Mouse (Mus musculus) heart, adult 2 months (tissue): Measurements from ENCODE around the gene Trim47. TPM values are rescaled to one million over a fixed set of nuclear protein-coding genes. Genes with fewer than 3 reads are reported as not detected.

Experiments
- DNase-seq, 2 experiments: peaks; one replicate each; pipeline ENCODE4 v3.0.0; 2021
- H3K27ac ChIP-seq: fragments of 200-600 bp; 2 replicates; pipeline ENCODE4 v1.8.1; 2022
- H3K27me3 ChIP-seq: fragments of 200-500 bp; 2 replicates; pipeline ENCODE4 v1.6.1; 2012; ENCODE audit warnings: mild to moderate bottlenecking, low read length, inconsistent platforms, mixed read lengths; ENCODE audit not compliant: control insufficient read depth, insufficient read depth
- H3K36me3 ChIP-seq: fragments of 200-500 bp; 2 replicates; pipeline ENCODE4 v1.6.1; 2012; ENCODE audit warnings: low read length, inconsistent platforms; ENCODE audit not compliant: control insufficient read depth, insufficient read depth
- H3K4me1 ChIP-seq: fragments of 200-500 bp; 2 replicates; pipeline ENCODE4 v1.6.1; 2011; ENCODE audit warnings: low read length; ENCODE audit not compliant: control insufficient read depth, insufficient read depth
- H3K4me3 ChIP-seq: fragments of 200-600 bp; 2 replicates; pipeline ENCODE4 v1.8.1; 2022
- H3K79me2 ChIP-seq: fragments of 200-500 bp; replicated peaks from 2 replicates; pipeline ENCODE4 v1.6.1; 2012; ENCODE audit warnings: mild to moderate bottlenecking, inconsistent platforms, low read length, moderate library complexity, mixed read lengths; ENCODE audit not compliant: control insufficient read depth, insufficient read depth
- H3K9ac ChIP-seq: fragments of 200-500 bp; 2 replicates; pipeline ENCODE4 v1.6.1; 2012; ENCODE audit warnings: low read depth, mild to moderate bottlenecking, control low read depth, inconsistent platforms, low read length, mixed read lengths
- CTCF ChIP-seq: fragments of 200-600 bp; IDR thresholded peaks from 2 replicates; pipeline ENCODE4 v1.8.1; 2022; ENCODE audit warnings: antibody characterized with exemption, mild to moderate bottlenecking, moderate library complexity
- EP300 ChIP-seq: fragments of 200-500 bp; IDR thresholded peaks from 2 replicates; pipeline ENCODE4 v1.6.1; 2011; ENCODE audit warnings: low read depth, low read length, control low read depth; ENCODE audit not compliant: insufficient read depth
- POLR2A ChIP-seq: fragments of 200-500 bp; IDR thresholded peaks from 2 replicates; pipeline ENCODE4 v1.6.1; 2011; ENCODE audit warnings: mild to moderate bottlenecking, low read depth, low read length, control low read depth; ENCODE audit not compliant: insufficient read depth
- WGBS: fragments of 180-500 bp; shearing (Covaris S2); methylation state at CpG from one replicate; pipeline ENCODE4 v1.1.7; 2018; 5-methylcytosine and 5-hydroxymethylcytosine counted together
- intact Hi-C: fragments of 180-260 bp; cut with DNase I; formaldehyde crosslinking; loops from one replicate; pipeline ENCODE4 v1.15.1; 2025
- polyA plus RNA-seq: library from polyadenylated mRNA; depleted of rRNA; stranded (reverse); fragments of >200 nt; gene quantifications from 2 replicates; pipeline ENCODE4 v1.2.3, GENCODE M21; 2012
- total RNA-seq, 2 experiments: library from RNA; stranded (reverse); gene quantifications; 2 replicates each; pipeline ENCODE4 v1.2.3; 2021

Gene Trim47
- total and polyA plus RNA-seq, 3 experiments = 23.1 to 29.5 (median 28.2) TPM

DNA sequence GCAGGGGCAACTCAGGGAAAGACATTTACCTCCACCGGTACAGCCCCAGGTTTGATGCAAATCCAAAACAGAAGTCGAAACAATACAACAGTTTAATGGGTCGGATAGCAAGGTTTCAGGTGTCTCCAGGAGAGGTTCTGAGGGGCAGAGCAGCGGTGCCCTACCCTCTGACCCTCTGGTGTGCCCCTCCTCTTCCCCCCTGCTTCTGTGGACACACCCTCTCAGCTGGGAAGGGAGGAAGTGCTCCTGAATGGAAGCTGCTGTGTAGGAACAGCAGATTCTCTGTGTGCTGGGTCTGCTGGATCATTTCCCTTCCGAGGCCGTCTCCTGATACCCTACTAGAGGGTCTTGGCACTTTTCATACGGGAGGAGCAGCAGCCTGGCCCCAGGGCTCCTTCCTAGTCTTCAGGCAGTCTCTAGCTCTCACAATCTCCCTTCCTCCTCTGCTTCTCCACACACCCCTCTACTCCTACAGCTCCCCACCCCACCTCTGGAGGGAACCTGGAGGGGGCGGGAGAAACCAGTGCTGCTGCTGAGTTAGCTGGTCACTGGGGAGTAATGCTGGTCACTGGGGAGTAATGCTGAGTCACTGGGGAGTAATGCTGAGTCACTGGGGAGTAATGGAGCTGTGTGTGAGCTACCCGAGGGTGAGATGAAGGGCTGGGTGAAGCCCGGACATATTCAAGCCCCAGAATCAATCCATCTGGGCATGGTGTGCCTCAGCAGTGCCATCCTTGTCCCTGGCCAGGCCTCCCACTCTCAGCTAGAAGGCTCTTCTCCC lies 15.4 kb upstream of the Trim47 start:
- Histone ChIP-seq H3K27ac (no peak overlapping the region), H3K36me3 (no peaks in the 10 kb centered on the region), H3K9ac (no peak overlapping the region), H3K4me3 (no peak overlapping the region), H3K27me3 (no peaks in the 10 kb centered on the region), H3K79me2 (peaks cover 2% of the 10 kb centered on the region; the same call in 1 of the 2 replicates), H3K4me1 (no peaks in the 10 kb centered on the region; the same call in none of the 2 replicates)
- WGBS = 71% methylated on average over 10 of the region's 10 CpGs
- intact Hi-C loops = loop anchor here (2.0 kb wide), 1 partner anchor 24 kb away; no protein-coding TSS in a partner anchor
- no peak for TF ChIP-seq EP300
- no peak for TF ChIP-seq POLR2A
- TF ChIP-seq CTCF = no peak
- DNase-seq = no peak

DNA sequence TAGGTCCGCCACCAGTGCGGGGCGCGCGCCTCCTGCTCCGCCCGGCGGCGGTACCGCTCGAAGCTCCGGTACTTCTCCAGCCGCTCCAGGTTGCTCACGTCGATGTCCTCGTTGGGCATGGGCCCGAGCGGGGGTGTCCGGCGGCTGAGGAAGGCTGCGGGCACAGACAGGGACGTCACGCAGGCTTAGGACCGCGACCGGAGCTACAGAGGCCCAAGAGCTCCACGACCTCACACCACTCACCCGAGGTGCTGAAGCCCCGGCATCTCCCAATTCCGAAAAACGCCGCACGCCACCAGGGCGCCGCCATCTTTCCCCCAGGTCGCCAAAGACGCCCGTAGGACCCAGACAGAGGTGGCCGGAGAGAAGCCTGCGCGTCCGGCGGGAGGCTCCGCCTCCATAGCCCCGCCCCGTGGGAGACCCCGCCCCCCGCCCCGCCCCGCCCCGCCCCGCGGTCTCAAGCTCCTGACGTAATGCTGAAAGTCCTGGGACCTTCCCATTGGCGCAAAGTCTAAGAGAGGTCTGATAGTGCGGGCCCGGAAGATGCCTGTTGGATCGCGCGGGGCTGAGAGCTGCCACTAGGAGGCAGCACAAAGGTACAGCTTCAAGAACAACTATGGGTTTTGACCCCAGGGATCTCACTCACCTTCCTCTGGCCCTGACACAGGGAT lies 11.6 kb upstream of the Trim47 start, which contains the start of gene Mrpl38:
Gene Mrpl38, minus strand, starts transcription at position 401 of the 671 bp plus-strand sequence.
- Histone ChIP-seq H3K9ac (peak within 1 kb of the TSS; percentile 71), H3K4me1 (no peaks in the 10 kb centered on the region; the same call in none of the 2 replicates), H3K79me2 (peaks cover 2% of the 10 kb centered on the region; the same call in 1 of the 2 replicates), H3K4me3 (peak within 1 kb of the TSS; percentile 71), H3K27ac (peak within 1 kb of the TSS; percentile 63), H3K36me3 (no peaks in the 10 kb centered on the region), H3K27me3 (no peaks in the 10 kb centered on the region)
- intact Hi-C loops = loop anchor here (2.0 to 10.0 kb wide), 3 partner anchors 60 to 204 kb away; partner anchors contain the start of genes Acox1, Recql5, Sap30bp and Ten1
- under 1% methylated on average over 60 of the region's 60 CpGs for WGBS
- DNase-seq = peak; percentile 89 to 92
- TF ChIP-seq CTCF (peak; percentile 85), POLR2A (peak; percentile 55; the same call in 1 of the 2 replicates), EP300 (peak; percentile 53; the same call in 1 of the 2 replicates)

DNA sequence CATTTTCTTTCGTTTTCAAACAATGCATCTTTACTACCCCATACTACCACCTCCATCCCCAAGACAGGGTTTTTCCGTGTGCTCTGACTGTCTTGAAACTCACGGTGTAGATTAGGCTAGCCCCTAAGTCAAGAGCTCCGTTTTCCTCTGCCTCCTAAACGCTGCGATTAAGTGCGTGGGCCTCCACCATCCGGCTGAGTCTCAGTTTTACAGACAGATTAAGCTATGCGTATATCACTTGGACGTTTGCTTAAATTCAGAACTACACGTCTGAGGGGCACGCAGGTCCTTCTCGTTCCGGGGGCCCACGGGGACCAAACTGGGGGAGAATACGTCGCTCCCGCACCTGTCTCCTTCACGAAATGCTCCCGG lies 11.1 kb upstream of the Trim47 start:
- H3K27ac ChIP-seq = peak overlapping the region; percentile 63
- H3K9ac ChIP-seq = peak overlapping the region; percentile 71
- peaks cover 2% of the 10 kb centered on the region; the same call in 1 of the 2 replicates for H3K79me2 ChIP-seq
- peak overlapping the region; percentile 71 for H3K4me3 ChIP-seq
- H3K27me3 ChIP-seq = no peaks in the 10 kb centered on the region
- intact Hi-C loops = loop anchor here (2.0 to 10.0 kb wide), 3 partner anchors 61 to 203 kb away; partner anchors contain the start of genes Acox1, Recql5, Sap30bp and Ten1
- no peaks in the 10 kb centered on the region for H3K36me3 ChIP-seq
- no peak for DNase-seq
- WGBS = 2% methylated on average over 20 of the region's 20 CpGs
- TF ChIP-seq CTCF (no peak), EP300 (no peak), POLR2A (no peak)
- no peaks in the 10 kb centered on the region; the same call in none of the 2 replicates for H3K4me1 ChIP-seq

DNA sequence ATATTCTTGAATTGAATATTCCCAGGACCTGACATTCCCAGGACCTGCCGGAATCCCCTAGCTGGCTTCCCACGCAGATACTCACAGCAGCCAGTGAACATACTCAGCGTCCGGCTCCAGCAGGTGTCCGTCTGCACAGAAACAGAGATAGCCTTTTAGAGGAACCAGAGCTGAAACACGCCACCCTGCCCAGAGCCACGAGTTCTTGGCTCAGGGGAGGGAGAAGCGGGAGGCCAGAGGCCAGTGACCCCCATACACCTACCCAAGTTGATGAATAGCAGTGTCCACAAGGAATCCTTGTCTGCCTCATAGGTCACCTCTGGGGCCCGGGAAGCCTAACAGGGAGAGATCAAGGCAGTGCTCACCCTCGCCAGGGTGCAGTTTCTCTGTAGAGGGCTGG lies 7.2 kb upstream of the Trim47 start:
- no peaks in the 10 kb centered on the region for H3K27me3 ChIP-seq
- 84% methylated on average over 10 of the region's 10 CpGs for WGBS
- H3K27ac ChIP-seq = no peak overlapping the region
- H3K9ac ChIP-seq = no peak overlapping the region
- H3K36me3 ChIP-seq = no peaks in the 10 kb centered on the region
- no peak overlapping the region for H3K4me3 ChIP-seq
- H3K79me2 ChIP-seq = peaks cover 2% of the 10 kb centered on the region; the same call in 1 of the 2 replicates
- intact Hi-C loops = loop anchor here (10.0 kb wide), 1 partner anchor 199 kb away; the partner anchor contains the start of genes Recql5 and Sap30bp
- no peak for DNase-seq
- H3K4me1 ChIP-seq = peaks cover 8% of the 10 kb centered on the region
- TF ChIP-seq CTCF = no peak
- no peak for TF ChIP-seq EP300
- no peak for TF ChIP-seq POLR2A

DNA sequence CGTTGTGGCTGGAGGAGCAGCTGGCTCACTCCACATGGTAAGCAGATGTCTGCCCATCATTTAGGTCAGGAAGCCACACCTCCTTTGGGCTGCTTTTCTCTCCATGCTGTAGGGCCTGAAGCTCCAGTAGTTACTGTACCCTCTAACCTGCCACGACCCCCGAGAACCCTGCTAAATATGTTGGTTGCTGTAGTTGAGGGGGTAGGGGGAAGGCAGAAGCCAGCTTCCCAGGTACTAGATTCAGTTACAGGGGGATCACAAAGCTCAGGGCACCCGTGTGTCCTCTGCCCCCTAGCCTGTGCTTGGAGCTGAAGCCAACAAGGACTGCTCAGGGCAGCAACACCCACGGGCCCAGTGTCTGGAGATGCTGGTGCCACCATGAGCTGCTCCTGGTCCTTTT lies 6.5 kb upstream of the Trim47 start:
- Histone ChIP-seq H3K9ac (no peak overlapping the region), H3K4me3 (no peak overlapping the region), H3K27me3 (no peaks in the 10 kb centered on the region), H3K4me1 (peaks cover 8% of the 10 kb centered on the region), H3K79me2 (peaks cover 2% of the 10 kb centered on the region; the same call in 1 of the 2 replicates), H3K27ac (no peak overlapping the region), H3K36me3 (no peaks in the 10 kb centered on the region)
- 66% methylated on average over 5 of the region's 5 CpGs for whole genome bisulfite sequencing
- TF ChIP-seq EP300 = no peak
- TF ChIP-seq POLR2A = no peak
- TF ChIP-seq CTCF = no peak
- intact Hi-C loops = loop anchor here (10.0 kb wide), 1 partner anchor 199 kb away; the partner anchor contains the start of genes Recql5 and Sap30bp
- no peak for DNase-seq
